Mouse (Mus musculus) embryonic facial prominence, embryonic 15.5 days (tissue): ENCODE data around the gene Steap3. TPM values are rescaled to one million over a fixed set of nuclear protein-coding genes. Genes with fewer than 3 reads are reported as not detected.

Source experiments
- ATAC-seq: fragments of 200-750 bp; cut with Nextera tagmentation; 2 replicates; pipeline ENCODE4 v1.8.0; 2017; ENCODE audit warnings: low read depth, moderate TSS enrichment; ENCODE audit not compliant: insufficient number of reproducible peaks, low FRiP score, low TSS enrichment
- H3K27ac ChIP-seq: fragments of 300-500 bp; sonication (generic); replicated peaks from 2 replicates; pipeline ENCODE4 v1.5.1; 2015; ENCODE audit warnings: mild to moderate bottlenecking, inconsistent platforms
- H3K27me3 ChIP-seq: fragments of 300-500 bp; sonication (generic); 2 replicates; pipeline ENCODE4 v1.6.1; 2015; ENCODE audit warnings: inconsistent platforms
- H3K36me3 ChIP-seq: fragments of 300-500 bp; sonication (generic); 2 replicates; pipeline ENCODE4 v1.6.1; 2015; ENCODE audit warnings: mild to moderate bottlenecking, inconsistent platforms
- H3K4me1 ChIP-seq: fragments of 300-500 bp; sonication (generic); 2 replicates; pipeline ENCODE4 v1.6.1; 2015; ENCODE audit warnings: inconsistent platforms
- H3K4me2 ChIP-seq: fragments of 300-500 bp; sonication (generic); replicated peaks from 2 replicates; pipeline ENCODE4 v1.6.1; 2015; ENCODE audit warnings: mild to moderate bottlenecking, inconsistent platforms
- H3K4me3 ChIP-seq: fragments of 300-500 bp; sonication (generic); replicated peaks from 2 replicates; pipeline ENCODE4 v1.5.1; 2015; ENCODE audit warnings: mild to moderate bottlenecking, inconsistent platforms
- H3K9ac ChIP-seq: fragments of 300-500 bp; sonication (generic); 2 replicates; pipeline ENCODE4 v1.6.1; 2015; ENCODE audit warnings: inconsistent platforms
- H3K9me3 ChIP-seq: fragments of 300-500 bp; sonication (generic); replicated peaks from 2 replicates; pipeline ENCODE4 v1.6.1; 2016; ENCODE audit warnings: inconsistent platforms
- WGBS: fragments of 180-500 bp; shearing (Covaris S2); methylation state at CpG from one replicate; pipeline ENCODE4 v1.1.7; 2015; 5-methylcytosine and 5-hydroxymethylcytosine counted together
- polyA plus RNA-seq: library from polyadenylated mRNA; unstranded; fragments of >200 nt; fragmentation: Nextera tagmentation; extraction: Ambion mirVana; gene quantifications from 2 replicates; pipeline ENCODE4 v1.2.1, GENCODE M21; 2015

Gene Steap3
- polyA plus RNA-seq, 1 experiment from 2014 or later: 7.9 TPM

DNA sequence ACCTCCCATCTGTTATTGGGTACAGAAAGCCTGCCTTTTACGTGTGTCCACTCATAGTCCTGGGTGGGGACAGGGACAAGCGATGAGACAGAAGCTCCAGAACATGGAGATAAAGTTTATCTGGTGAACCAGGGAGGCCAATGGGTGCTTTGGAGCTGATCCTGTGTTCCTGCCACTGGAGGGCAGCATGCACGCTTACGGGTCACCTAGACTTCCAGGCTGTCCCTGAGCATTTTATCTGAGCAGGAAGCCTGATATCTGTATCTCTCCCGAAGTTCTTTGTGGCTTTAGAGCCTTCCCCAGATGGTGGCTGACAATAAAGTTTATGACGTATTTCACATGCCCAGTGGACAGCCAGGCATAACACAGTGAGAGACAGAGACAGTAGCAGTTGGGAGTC lies 41.2 kb downstream of the Steap3 start:
- H3K9ac ChIP-seq: no peak overlapping the region
- WGBS: 38% methylated on average over 6 of the region's 6 CpGs
- H3K9me3 ChIP-seq: no peaks in the 10 kb centered on the region
- H3K27me3 ChIP-seq: no peaks in the 10 kb centered on the region
- no peak overlapping the region for H3K4me2 ChIP-seq
- no peak overlapping the region for H3K4me3 ChIP-seq
- peaks cover 14% of the 10 kb centered on the region for H3K4me1 ChIP-seq
- no peak overlapping the region for H3K27ac ChIP-seq
- no peaks in the 10 kb centered on the region for H3K36me3 ChIP-seq
- ATAC-seq: no peak

- Histone ChIP-seq H3K4me1 (peaks cover 24% of the 10 kb centered on the region), H3K27ac (peak overlapping the region; percentile 28; the same call in 1 of the 2 replicates), H3K4me2 (no peak overlapping the region), H3K9ac (no peak overlapping the region), H3K27me3 (no peaks in the 10 kb centered on the region), H3K9me3 (no peaks in the 10 kb centered on the region), H3K36me3 (no peaks in the 10 kb centered on the region), H3K4me3 (no peak overlapping the region)
- ATAC-seq: no peak
- WGBS: 80% methylated on average over 10 of the region's 10 CpGs
Measured at GRCm38 (mm10) chr1:120229723-120230471, 42.6 kb downstream of the Steap3 start.

DNA sequence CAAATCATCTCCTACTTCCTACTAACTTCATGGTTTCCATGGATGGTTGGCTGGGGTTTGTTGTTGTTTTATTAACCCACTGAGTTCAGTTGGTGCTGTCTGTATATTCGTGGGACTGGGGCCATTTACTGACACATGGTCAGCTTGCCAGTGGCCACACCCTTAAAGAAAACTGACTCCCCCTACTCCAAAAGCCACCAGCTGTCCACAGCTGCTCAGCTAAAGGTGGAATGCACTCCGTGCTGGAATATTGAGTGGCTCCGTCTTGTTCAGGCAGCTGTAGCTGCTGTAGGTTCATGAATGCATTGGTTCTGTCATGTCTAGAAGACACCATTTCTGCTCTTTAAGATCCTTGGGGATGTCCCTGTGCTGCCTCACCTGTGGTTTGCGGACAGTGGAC lies 48.9 kb downstream of the Steap3 start:
- Histone ChIP-seq H3K27ac (no peak overlapping the region), H3K9me3 (no peaks in the 10 kb centered on the region), H3K36me3 (no peaks in the 10 kb centered on the region), H3K4me1 (peaks cover 16% of the 10 kb centered on the region), H3K4me3 (no peak overlapping the region), H3K4me2 (no peak overlapping the region), H3K27me3 (no peaks in the 10 kb centered on the region), H3K9ac (no peak overlapping the region)
- WGBS: 58% methylated on average over 4 of the region's 4 CpGs
- ATAC-seq: no peak

GRCm38 (mm10) chr1:120221285-120221684 lies 51.2 kb downstream of the Steap3 start:
- 0 out of 2 replicates have a peak, but pooled peaks have one; percentile 6 for ATAC-seq
- Histone ChIP-seq H3K4me3 (no peak overlapping the region), H3K9me3 (no peaks in the 10 kb centered on the region), H3K27ac (no peak overlapping the region), H3K27me3 (no peaks in the 10 kb centered on the region), H3K4me1 (peaks cover 16% of the 10 kb centered on the region), H3K4me2 (no peak overlapping the region), H3K36me3 (no peaks in the 10 kb centered on the region), H3K9ac (no peak overlapping the region)
- WGBS: 31% methylated on average over 2 of the region's 2 CpGs

DNA sequence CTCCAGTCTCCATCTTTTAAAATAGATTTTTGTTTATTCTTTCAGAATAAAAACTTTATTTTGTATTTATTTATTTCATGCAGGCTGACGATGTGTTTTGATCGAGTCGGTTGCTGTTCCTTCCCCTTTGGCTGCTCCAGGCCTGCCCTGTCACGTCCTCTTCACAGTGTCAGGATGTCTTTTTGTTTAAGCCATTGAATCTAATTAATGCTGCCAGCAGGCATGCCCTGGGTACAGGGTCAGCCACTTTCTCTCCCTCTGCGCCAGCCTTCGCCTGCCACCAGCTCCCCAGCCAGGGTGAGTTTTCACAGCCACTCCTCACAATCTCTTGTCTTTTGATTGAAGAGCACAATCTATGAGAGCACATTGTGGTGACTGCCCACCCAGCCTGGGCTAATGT lies 51.7 kb downstream of the Steap3 start:
- no peak overlapping the region for H3K27ac ChIP-seq
- WGBS: 53% methylated on average over 6 of the region's 6 CpGs
- ATAC-seq: no peak
- H3K9ac ChIP-seq: no peak overlapping the region
- H3K9me3 ChIP-seq: no peaks in the 10 kb centered on the region
- no peaks in the 10 kb centered on the region for H3K36me3 ChIP-seq
- H3K27me3 ChIP-seq: no peaks in the 10 kb centered on the region
- no peak overlapping the region for H3K4me2 ChIP-seq
- peaks cover 13% of the 10 kb centered on the region for H3K4me1 ChIP-seq
- H3K4me3 ChIP-seq: no peak overlapping the region

- Histone ChIP-seq H3K9ac (no peak overlapping the region), H3K27me3 (no peaks in the 10 kb centered on the region), H3K4me1 (peaks cover 10% of the 10 kb centered on the region; the same call in 1 of the 2 replicates), H3K27ac (no peak overlapping the region), H3K9me3 (no peaks in the 10 kb centered on the region), H3K4me2 (no peak overlapping the region), H3K36me3 (no peaks in the 10 kb centered on the region), H3K4me3 (no peak overlapping the region)
- WGBS: 55% methylated on average over 11 of the region's 11 CpGs
- ATAC-seq: 0 out of 2 replicates have a peak, but pooled peaks have one; percentile 16
Measured at GRCm38 (mm10) chr1:120208502-120209230, 63.8 kb downstream of the Steap3 start.

GRCm38 (mm10) chr1:120207568-120207967 lies 64.9 kb downstream of the Steap3 start:
- Histone ChIP-seq H3K9ac (no peak overlapping the region), H3K27me3 (no peaks in the 10 kb centered on the region), H3K4me1 (peaks cover 10% of the 10 kb centered on the region; the same call in 1 of the 2 replicates), H3K4me2 (no peak overlapping the region), H3K9me3 (no peaks in the 10 kb centered on the region), H3K27ac (no peak overlapping the region), H3K4me3 (no peak overlapping the region), H3K36me3 (no peaks in the 10 kb centered on the region)
- ATAC-seq: peak; percentile 66; the same call in 1 of the 2 replicates
- 37% methylated on average over 6 of the region's 6 CpGs for WGBS

DNA sequence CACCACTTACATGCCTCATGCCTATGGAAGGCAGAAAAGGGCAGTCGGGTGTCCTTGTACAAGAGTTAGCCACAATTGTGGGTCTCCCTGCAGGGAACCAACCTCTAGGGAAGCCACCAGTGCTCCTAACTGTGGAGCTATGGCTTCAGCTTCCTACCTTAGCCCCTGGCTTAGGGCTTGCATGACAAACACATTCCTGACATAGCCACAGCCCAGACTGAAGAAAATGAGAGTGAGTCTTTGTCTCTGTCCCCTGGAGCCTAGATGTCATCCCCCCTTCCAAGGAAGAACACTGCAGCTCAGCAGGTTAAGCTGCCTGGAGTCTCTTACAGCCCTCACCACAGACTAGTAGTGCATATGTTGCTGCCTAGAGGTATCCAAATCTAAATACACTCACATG lies 67.7 kb downstream of the Steap3 start:
- H3K4me3 ChIP-seq: no peak overlapping the region
- ATAC-seq: no peak
- no peak overlapping the region for H3K9ac ChIP-seq
- H3K9me3 ChIP-seq: no peaks in the 10 kb centered on the region
- no peaks in the 10 kb centered on the region for H3K27me3 ChIP-seq
- H3K36me3 ChIP-seq: no peaks in the 10 kb centered on the region
- no peak overlapping the region for H3K27ac ChIP-seq
- peaks cover 10% of the 10 kb centered on the region; the same call in 1 of the 2 replicates for H3K4me1 ChIP-seq
- no peak overlapping the region for H3K4me2 ChIP-seq
- WGBS: 32% methylated on average over 1 of the region's 1 CpGs

DNA sequence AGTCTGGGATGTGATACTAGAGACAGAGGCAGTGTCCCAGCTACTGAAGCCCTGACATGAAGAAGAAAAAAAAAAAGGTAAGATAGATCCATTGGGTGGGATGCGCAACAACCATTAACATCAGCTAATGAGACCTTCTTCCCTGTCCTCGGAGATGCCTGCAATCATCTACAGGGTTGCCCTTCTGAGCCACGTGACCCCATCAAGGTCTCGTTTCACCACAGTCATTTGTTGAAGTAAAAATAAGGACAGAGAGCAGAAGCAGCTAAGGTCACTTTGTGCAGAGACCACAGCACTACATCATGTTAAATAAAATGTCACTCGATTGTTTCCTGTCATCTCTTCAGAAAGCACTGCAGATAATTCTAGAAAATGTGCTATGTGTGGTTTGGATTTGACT lies 68.7 kb downstream of the Steap3 start:
- no peak overlapping the region for H3K4me3 ChIP-seq
- WGBS: 81% methylated on average over 5 of the region's 5 CpGs
- peaks cover 10% of the 10 kb centered on the region; the same call in 1 of the 2 replicates for H3K4me1 ChIP-seq
- no peak overlapping the region for H3K9ac ChIP-seq
- no peaks in the 10 kb centered on the region for H3K9me3 ChIP-seq
- no peaks in the 10 kb centered on the region for H3K36me3 ChIP-seq
- H3K27ac ChIP-seq: no peak overlapping the region
- H3K27me3 ChIP-seq: no peaks in the 10 kb centered on the region
- H3K4me2 ChIP-seq: no peak overlapping the region
- no peak for ATAC-seq

GRCm38 (mm10) chr1:120202542-120202941 lies 70.0 kb downstream of the Steap3 start:
- ATAC-seq: no peak
- no peaks in the 10 kb centered on the region for H3K9me3 ChIP-seq
- 62% methylated on average over 3 of the region's 3 CpGs for WGBS
- no peaks in the 10 kb centered on the region for H3K36me3 ChIP-seq
- no peak overlapping the region for H3K9ac ChIP-seq
- H3K27me3 ChIP-seq: no peaks in the 10 kb centered on the region
- H3K4me1 ChIP-seq: peaks cover 6% of the 10 kb centered on the region; the same call in 1 of the 2 replicates
- no peak overlapping the region for H3K4me2 ChIP-seq
- no peak overlapping the region for H3K4me3 ChIP-seq
- no peak overlapping the region for H3K27ac ChIP-seq

DNA sequence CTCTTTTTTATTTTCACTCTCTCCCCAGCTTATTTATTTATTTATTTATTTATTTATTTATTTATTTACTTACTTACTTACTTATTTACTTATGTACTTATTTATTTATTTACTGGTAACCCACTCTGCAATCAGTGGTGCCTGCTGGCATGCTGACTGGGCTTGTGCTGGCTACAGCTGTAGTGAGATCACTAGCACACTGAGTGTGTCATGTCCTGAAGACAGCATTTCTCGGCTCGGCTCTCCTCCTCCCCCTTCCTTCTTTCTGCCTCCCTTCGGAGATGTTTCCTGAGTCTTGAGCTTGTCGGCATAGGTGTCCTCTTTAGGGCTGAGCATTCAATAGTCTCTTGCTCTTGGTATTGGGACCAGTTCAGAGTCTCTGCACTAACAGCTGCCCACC lies 73.6 kb downstream of the Steap3 start:
- Histone ChIP-seq H3K36me3 (no peaks in the 10 kb centered on the region), H3K4me2 (no peak overlapping the region), H3K4me1 (no peaks in the 10 kb centered on the region), H3K9me3 (no peaks in the 10 kb centered on the region), H3K9ac (no peak overlapping the region), H3K27ac (no peak overlapping the region), H3K4me3 (no peak overlapping the region), H3K27me3 (no peaks in the 10 kb centered on the region)
- no peak for ATAC-seq
- 84% methylated on average over 4 of the region's 4 CpGs for WGBS
